Mouse (Mus musculus) kidney, adult 2 months (tissue): ENCODE measurements around the gene Xcl1.

Source experiments
- CTCF ChIP-seq: fragments of 200-500 bp; conservative IDR thresholded peaks from 2 replicates; pipeline ENCODE4 v1.5.1; 2011; ENCODE audit warnings: low read depth, mild to moderate bottlenecking, control low read depth, low read length, moderate library complexity, mixed read lengths; ENCODE audit not compliant: insufficient read depth, insufficient read length
- POLR2A ChIP-seq: fragments of 200-500 bp; IDR thresholded peaks from one replicate; pipeline ENCODE4 v1.6.1; 2011; ENCODE audit warnings: low read depth, low read length, control low read depth

GRCm38 (mm10) chr1:164936060-164936459, 733 bp upstream of the Xcl1 start:
- no peak for TF ChIP-seq POLR2A
- no peak for TF ChIP-seq CTCF
